Mouse (Mus musculus) spleen, adult 2 months (tissue): Measurements from ENCODE around the gene Palmd. TPM values are rescaled to one million over a fixed set of nuclear protein-coding genes. Genes with fewer than 3 reads are reported as not detected.

Experiments
- DNase-seq, 2 experiments: peaks; one replicate each; pipeline versions ENCODE4 v3.0.0 to v3.0.0-alpha.2; 2012 to 2021; ENCODE audit warnings: low spot score in 2 of 2, low read depth in 1 of 2
- H3K27ac ChIP-seq: fragments of 200-500 bp; 2 replicates; pipeline ENCODE4 v1.5.1; 2012; ENCODE audit warnings: low read length, inconsistent platforms; ENCODE audit not compliant: insufficient read depth
- H3K27me3 ChIP-seq: fragments of 200-500 bp; 2 replicates; pipeline ENCODE4 v1.6.1; 2012; ENCODE audit warnings: mild to moderate bottlenecking, moderate library complexity, low read length, inconsistent platforms; ENCODE audit not compliant: control insufficient read depth, insufficient read depth
- H3K36me3 ChIP-seq: fragments of 200-500 bp; 2 replicates; pipeline ENCODE4 v1.6.1; 2012; ENCODE audit warnings: mild to moderate bottlenecking, low read length, inconsistent platforms; ENCODE audit not compliant: control insufficient read depth, insufficient read depth
- H3K4me1 ChIP-seq: fragments of 200-500 bp; 2 replicates; pipeline ENCODE4 v1.6.1; 2011; ENCODE audit warnings: inconsistent platforms; ENCODE audit not compliant: control insufficient read depth, insufficient read depth, insufficient read length
- H3K4me3 ChIP-seq: fragments of 200-500 bp; 2 replicates; pipeline ENCODE4 v1.5.1; 2011; ENCODE audit warnings: mild to moderate bottlenecking, inconsistent platforms; ENCODE audit not compliant: insufficient read depth, insufficient read length; ENCODE audit errors: extremely low read depth
- CTCF ChIP-seq: fragments of 200-500 bp; IDR thresholded peaks from 2 replicates; pipeline ENCODE4 v1.5.1; 2011; ENCODE audit warnings: mild to moderate bottlenecking, inconsistent platforms; ENCODE audit not compliant: insufficient read depth, insufficient read length, insufficient replicate concordance; ENCODE audit errors: extremely low read depth
- POLR2A ChIP-seq: fragments of 200-500 bp; IDR thresholded peaks from 2 replicates; pipeline ENCODE4 v1.6.1; 2011; ENCODE audit warnings: low read depth, low read length, inconsistent platforms
- WGBS: fragments of 180-500 bp; shearing (Covaris S2); methylation state at CpG from one replicate; pipeline ENCODE4 v1.1.7; 2018; 5-methylcytosine and 5-hydroxymethylcytosine counted together
- polyA plus RNA-seq: library from polyadenylated mRNA; depleted of rRNA; stranded (reverse); fragments of >200 nt; gene quantifications from 2 replicates; pipeline ENCODE4 v1.2.3, GENCODE M21; 2012

The Palmd gene
- polyA plus RNA-seq, 1 experiment, result 0.21 TPM

DNA sequence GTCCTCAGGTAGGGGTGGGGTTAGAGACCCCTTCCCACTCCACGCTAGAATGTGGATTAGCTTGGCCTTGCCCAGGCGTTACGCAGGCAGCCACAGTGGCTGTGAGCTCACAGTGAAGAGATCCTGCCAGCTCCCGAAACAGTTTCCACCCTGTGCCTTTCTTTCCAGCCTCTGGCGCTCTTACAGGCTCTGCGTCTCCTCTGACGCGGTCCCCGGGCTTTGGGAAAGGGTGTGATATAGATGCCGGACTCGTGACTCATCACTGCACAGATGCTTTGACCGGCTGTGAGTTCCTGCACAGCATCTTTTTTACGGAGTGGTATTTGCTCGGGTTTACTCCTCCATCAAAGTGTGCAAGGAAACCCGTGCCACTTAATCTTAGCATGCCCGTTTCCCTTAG lies 62.9 kb downstream of the Palmd start:
- no peaks in the 10 kb centered on the region for H3K27me3 ChIP-seq
- no peak overlapping the region for H3K27ac ChIP-seq
- no peaks in the 10 kb centered on the region for H3K4me1 ChIP-seq
- no peak overlapping the region for H3K4me3 ChIP-seq
- TF ChIP-seq CTCF (no peak), POLR2A (no peak)
- 97% methylated on average over 16 of the region's 16 CpGs for WGBS
- H3K36me3 ChIP-seq, result no peaks in the 10 kb centered on the region
- no peak for DNase-seq

DNA sequence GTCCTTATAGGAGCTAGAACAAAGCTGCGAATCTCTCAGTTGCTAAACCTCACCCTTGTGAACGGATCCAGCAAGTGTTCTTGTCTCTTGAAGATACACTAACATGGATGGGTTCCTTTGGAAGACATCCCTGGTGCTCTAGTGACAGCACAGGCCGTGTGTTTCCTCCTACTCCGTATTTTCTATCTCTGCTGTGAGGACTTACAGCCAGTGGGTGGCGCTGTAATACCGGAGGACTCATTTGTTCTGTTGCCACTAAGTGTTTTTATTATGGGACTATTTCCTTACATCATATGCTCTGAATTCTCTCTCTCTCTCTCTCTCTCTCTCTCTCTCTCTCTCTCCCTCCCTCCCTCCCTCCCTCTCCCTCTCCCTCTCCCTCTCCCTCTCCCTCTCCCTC lies 64.6 kb downstream of the Palmd start:
- no peak for DNase-seq
- 67% methylated on average over 6 of the region's 6 CpGs for WGBS
- Histone ChIP-seq H3K4me3 (no peak overlapping the region), H3K36me3 (no peaks in the 10 kb centered on the region), H3K27me3 (no peaks in the 10 kb centered on the region), H3K4me1 (no peaks in the 10 kb centered on the region), H3K27ac (no peak overlapping the region)
- no peak for TF ChIP-seq CTCF
- no peak for TF ChIP-seq POLR2A

DNA sequence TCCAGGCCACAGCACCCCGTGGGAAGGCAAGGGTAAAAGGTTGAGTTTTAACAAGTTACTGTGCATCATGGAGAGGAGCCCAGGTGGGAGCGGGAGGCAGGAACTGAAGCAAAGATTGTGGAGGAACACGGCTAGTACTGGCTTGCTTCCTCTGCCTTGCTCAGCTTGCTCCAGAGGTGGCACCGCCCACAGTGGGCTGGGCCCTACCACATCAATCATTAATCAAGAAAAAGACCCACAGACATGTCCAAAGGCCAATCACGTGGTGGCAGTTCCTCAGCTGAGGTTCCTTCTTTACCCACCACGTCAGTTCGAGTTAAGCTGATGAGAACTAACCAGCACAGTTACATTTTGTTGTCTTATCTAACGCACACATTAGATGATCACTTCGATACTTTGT lies 75.9 kb downstream of the Palmd start:
- Histone ChIP-seq H3K4me3 (no peak overlapping the region), H3K27me3 (no peaks in the 10 kb centered on the region), H3K27ac (no peak overlapping the region), H3K36me3 (0 out of 2 replicates have a peak, but pooled peaks cover 1% of the 10 kb centered on the region), H3K4me1 (no peaks in the 10 kb centered on the region)
- TF ChIP-seq POLR2A (no peak), CTCF (no peak)
- 67% methylated on average over 9 of the region's 9 CpGs for WGBS
- DNase-seq, result no peak

DNA sequence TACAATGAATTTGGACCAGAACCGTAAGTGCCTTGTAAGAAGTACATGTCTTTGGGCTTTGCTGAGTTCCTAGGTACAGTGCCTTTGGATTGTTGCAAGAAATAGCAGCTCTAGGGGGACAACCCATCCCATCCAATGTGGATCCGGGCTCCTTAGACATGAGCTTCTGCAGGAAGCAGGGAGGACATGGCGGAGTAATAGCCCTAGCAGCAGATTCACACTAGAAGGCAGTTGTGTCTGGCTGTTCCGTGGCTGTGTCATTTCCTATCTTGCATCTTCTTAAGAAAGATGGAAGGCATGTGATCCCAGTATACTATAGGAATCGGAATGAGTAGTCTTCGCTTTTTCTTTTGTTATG lies 76.6 kb downstream of the Palmd start:
- WGBS, result 93% methylated on average over 6 of the region's 6 CpGs
- Histone ChIP-seq H3K4me1 (no peaks in the 10 kb centered on the region), H3K4me3 (no peak overlapping the region), H3K27ac (no peak overlapping the region), H3K27me3 (no peaks in the 10 kb centered on the region), H3K36me3 (no peaks in the 10 kb centered on the region)
- no peak for TF ChIP-seq POLR2A
- TF ChIP-seq CTCF, result no peak
- no peak for DNase-seq

DNA sequence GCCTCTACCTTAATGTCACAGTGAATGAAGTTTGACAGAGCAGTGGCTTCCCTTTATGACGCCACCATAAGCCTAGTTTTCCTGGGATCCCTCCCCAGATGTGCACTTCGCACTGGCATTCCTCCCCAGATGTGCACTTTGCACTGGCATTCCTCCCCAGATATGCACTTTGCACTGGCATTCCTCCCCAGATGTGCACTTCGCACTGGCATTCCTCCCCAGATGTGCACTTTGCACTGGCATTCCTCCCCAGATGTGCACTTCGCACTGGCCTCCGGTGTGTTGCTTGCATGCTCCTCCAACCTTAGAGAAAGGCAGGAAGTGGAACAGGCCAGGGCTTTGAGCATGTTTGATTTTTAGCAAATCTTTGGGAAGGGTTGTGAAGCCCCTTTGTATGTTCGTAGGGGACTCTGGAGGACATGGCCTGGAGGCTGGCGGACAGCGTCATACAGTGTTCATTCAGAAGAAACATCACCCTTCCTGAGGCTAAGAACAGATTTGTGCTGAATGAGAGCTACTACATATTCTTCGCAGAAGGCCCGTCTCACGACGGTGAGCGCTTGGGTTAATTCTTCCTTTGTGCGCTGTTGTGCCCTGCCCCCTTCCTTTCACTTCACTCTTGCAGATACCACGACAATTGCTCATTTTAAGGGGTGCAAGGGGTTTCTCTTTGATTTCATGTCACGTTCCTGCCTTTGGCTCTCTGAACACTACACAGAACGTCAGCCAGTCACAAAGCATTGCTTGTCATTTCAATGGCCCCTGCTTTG lies 77.2 kb downstream of the Palmd start:
- no peaks in the 10 kb centered on the region for H3K36me3 ChIP-seq
- H3K27me3 ChIP-seq, result no peaks in the 10 kb centered on the region
- no peak overlapping the region for H3K27ac ChIP-seq
- WGBS, result 94% methylated on average over 17 of the region's 17 CpGs
- no peak overlapping the region for H3K4me3 ChIP-seq
- no peaks in the 10 kb centered on the region for H3K4me1 ChIP-seq
- DNase-seq, result no peak
- no peak for TF ChIP-seq POLR2A
- no peak for TF ChIP-seq CTCF

DNA sequence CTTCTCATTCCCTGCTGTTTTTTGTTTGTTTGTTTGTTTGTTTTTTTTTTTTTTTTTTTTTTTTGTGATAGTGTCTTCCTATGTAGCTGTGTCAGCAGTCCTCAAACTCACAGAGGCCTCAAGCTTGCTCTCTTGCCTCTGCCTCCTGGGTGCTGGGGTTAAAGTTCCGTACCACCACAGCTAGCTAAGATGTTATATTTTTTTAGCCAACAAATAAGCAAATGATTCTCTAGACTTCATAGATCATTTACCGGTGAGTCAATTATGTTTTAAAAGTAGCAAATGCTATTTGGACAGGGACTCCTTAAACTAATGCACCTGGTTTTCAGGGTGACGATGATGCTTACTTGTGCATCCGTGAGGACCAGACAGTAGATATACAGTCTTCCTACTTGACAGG lies 78.2 kb downstream of the Palmd start:
- TF ChIP-seq CTCF (no peak), POLR2A (no peak)
- Histone ChIP-seq H3K4me3 (no peak overlapping the region), H3K36me3 (no peaks in the 10 kb centered on the region; the same call in 1 of the 2 replicates), H3K27me3 (no peaks in the 10 kb centered on the region), H3K27ac (no peak overlapping the region), H3K4me1 (no peaks in the 10 kb centered on the region)
- DNase-seq, result no peak
- WGBS, result 95% methylated on average over 4 of the region's 4 CpGs

DNA sequence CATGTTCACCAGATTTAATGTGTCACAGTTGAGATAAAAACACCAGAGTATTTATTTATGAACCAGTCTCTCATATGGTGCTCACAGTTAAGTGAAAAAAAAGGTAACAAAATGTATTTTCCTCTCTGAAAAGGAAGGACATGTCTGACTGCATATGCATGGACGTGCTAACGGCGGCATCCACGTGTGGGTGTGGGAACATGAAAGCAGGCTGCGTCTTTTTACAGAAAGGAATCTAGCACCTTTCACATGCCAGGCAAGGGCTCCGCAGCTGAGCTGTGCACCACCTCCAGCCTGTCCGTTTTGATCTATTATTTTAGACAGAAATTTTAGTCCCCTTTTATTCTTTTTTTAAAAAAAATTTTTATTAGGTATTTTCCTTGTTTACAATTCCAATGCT lies 79.4 kb downstream of the Palmd start:
- WGBS, result 97% methylated on average over 7 of the region's 7 CpGs
- no peaks in the 10 kb centered on the region; the same call in 1 of the 2 replicates for H3K36me3 ChIP-seq
- no peak overlapping the region for H3K4me3 ChIP-seq
- H3K27me3 ChIP-seq, result no peaks in the 10 kb centered on the region
- DNase-seq, result no peak
- no peaks in the 10 kb centered on the region for H3K4me1 ChIP-seq
- no peak overlapping the region for H3K27ac ChIP-seq
- TF ChIP-seq CTCF (no peak), POLR2A (no peak)
